9 mouse cellular contexts compared by ENCODE assay signal in the genomic region with DNA sequence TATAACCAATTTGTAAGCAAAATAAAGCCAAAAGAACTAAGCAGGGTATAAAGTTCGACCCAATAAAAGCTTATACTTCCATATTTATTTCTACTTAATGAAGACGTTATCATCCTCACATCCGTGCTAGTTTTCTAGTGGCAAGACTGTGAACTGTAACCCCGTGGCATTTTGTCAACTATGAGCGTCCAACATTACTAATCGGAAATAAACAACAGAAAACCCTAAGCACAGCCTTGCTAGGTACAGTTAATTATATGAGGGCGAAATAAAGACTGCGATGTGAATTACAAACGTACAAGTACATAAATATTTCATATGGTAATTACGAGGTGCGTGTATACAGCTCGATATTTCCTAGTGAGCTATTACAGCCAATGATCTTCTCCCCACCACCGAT.
DNase-seq lines count a peak whose midpoint lies in the region; ATAC-seq and TF ChIP-seq lines count a peak whose summit lies in the region.
"Had no signal": no experiment of that assay in that cellular context is flagged by ENCODE, and none has a peak within 500 bp of the region (broad histone marks: within the 10 kb centered on the region; RNA-seq: fewer than 3 reads in every experiment).

No protein-coding gene starts in this region.

- 53% methylated on average over 13 of the region's 13 CpGs for WGBS in forebrain, embryonic 16.5 days
- WGBS in limb, embryonic 11.5 days: 63% methylated on average over 13 of the region's 13 CpGs

- TF ChIP-seq CTCF in left cerebral cortex, adult 2 months (IDR thresholded peaks at IDR 0.05): peak; percentile 38

- peaks cover 16% of the 10 kb centered on the region for H3K4me1 ChIP-seq in forebrain, embryonic 16.5 days (replicated peaks; ENCODE audit: control insufficient read depth, insufficient read depth, low read length)
- H3K4me1 ChIP-seq in limb, embryonic 11.5 days (ENCODE audit: control insufficient read depth, insufficient read depth, low read length): no peaks in the 10 kb centered on the region

- H3K4me3 ChIP-seq in left cerebral cortex, adult 2 months: peak overlapping the region; percentile 65
- peak overlapping the region; percentile 64 for H3K4me3 ChIP-seq in forebrain, embryonic 16.5 days (replicated peaks; ENCODE audit: low read length)
- no peak overlapping the region for H3K4me3 ChIP-seq in limb, embryonic 11.5 days (ENCODE audit: low read depth, low read length)

- intact Hi-C loops in left cerebral cortex, adult 2 months (cut with DNase I): loop anchor here (2.0 to 5.0 kb wide), 5 partner anchors 27 to 376 kb away; a partner anchor contains a TSS
- intact Hi-C loops in left cerebral cortex, postnatal 36 days (cut with DNase I): loop anchor here (5.0 to 10.0 kb wide), 2 partner anchors 101 to 116 kb away; no protein-coding TSS in a partner anchor

- peak overlapping the region; percentile 25; the same call in 1 of the 2 replicates for H3K9ac ChIP-seq in forebrain, embryonic 16.5 days (replicated peaks; ENCODE audit: low read depth, low read length)
- H3K9ac ChIP-seq in limb, embryonic 11.5 days (ENCODE audit: low read length): no peak overlapping the region

- no peak for ATAC-seq in forebrain, embryonic 16.5 days
- no peak; the same call in 1 of the 2 replicates for ATAC-seq in limb, embryonic 11.5 days (ENCODE audit: insufficient number of reproducible peaks, low FRiP score, low TSS enrichment, low read depth)
- no peak for ATAC-seq in megakaryocyte progenitor cell, adult 5-6 weeks (replicated peaks; ENCODE audit: poor library complexity)

- H3K36me3 ChIP-seq in forebrain, embryonic 16.5 days (ENCODE audit: control insufficient read depth, insufficient read depth): no peaks in the 10 kb centered on the region
- no peaks in the 10 kb centered on the region for H3K36me3 ChIP-seq in limb, embryonic 11.5 days (ENCODE audit: control insufficient read depth, insufficient read depth, low read length)

- no peaks in the 10 kb centered on the region for H3K27me3 ChIP-seq in forebrain, embryonic 16.5 days (replicated peaks; ENCODE audit: control insufficient read depth, insufficient read depth, low read length)
- no peaks in the 10 kb centered on the region for H3K27me3 ChIP-seq in limb, embryonic 11.5 days (ENCODE audit: control insufficient read depth, insufficient read depth, low read length)
- H3K27me3 ChIP-seq: Patski had no signal

- DNase-seq in left cerebral cortex, adult 2 months (ENCODE audit: extremely low spot score in 1 of 2, low spot score in 2 of 2): no peak
- no peak for DNase-seq in left cerebral cortex, postnatal 36 days (ENCODE audit: low spot score in 2 of 2)
- no peak for DNase-seq in limb, embryonic 11.5 days (ENCODE audit: low spot score)
- peak; percentile 31 for DNase-seq in retina, postnatal 1 day
- no peak for DNase-seq in left cerebral cortex, adult 18-20 months (ENCODE audit: low spot score in 2 of 2)
- no peak for DNase-seq in ovary, postnatal 10 days (ENCODE audit: low spot score)

- peak overlapping the region; percentile 99 for H3K27ac ChIP-seq in left cerebral cortex, adult 2 months
- H3K27ac ChIP-seq in forebrain, embryonic 16.5 days (ENCODE audit: low read length): no peak overlapping the region
- no peak overlapping the region for H3K27ac ChIP-seq in limb, embryonic 11.5 days (replicated peaks; ENCODE audit: low read depth, low read length)

- no peaks in the 10 kb centered on the region for H3K9me3 ChIP-seq in forebrain, embryonic 16.5 days (ENCODE audit: control insufficient read depth, low read length)
- no peaks in the 10 kb centered on the region for H3K9me3 ChIP-seq in limb, embryonic 11.5 days (ENCODE audit: control insufficient read depth, low read length)

- peak overlapping the region; percentile 77 for H3K4me2 ChIP-seq in forebrain, embryonic 16.5 days (ENCODE audit: low read length)
- H3K4me2 ChIP-seq in limb, embryonic 11.5 days (ENCODE audit: low read depth, severe bottlenecking): peak overlapping the region; percentile 83; the same call in 1 of the 2 replicates
